ENCODE assay signal across 9 mouse cellular contexts in the genomic region with DNA sequence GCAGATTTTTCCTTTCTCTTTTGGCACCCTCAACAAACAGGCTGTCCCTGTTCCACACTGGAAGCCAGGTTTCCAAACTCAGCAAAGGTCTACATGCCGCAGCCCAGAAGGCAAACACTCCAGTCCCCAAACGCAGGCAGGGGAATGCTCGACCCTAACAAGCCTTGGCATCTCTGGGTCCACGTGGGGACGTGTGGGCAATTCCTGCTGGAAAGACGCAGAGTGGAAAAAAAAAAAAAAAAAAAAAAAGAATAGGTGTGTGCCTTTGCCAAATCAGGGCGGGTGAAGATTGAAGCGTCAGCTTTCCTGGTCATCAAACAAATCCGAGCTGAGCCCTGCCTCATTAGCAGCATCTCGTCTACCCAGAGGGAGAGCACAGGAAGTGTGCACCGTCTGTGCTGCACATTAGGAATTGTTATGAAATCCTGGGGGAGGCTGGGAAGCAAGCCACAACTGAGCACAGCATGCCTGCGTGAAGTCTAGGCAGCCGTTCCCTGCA.
A peak's percentile ranks its signal among the peaks of the same experiment; 100 is the strongest.
DNase-seq lines count a peak whose midpoint lies in the region; ATAC-seq and TF ChIP-seq lines count a peak whose summit lies in the region.
"Had no signal": no experiment of that assay in that cellular context is flagged by ENCODE, and none has a peak within 500 bp of the region (broad histone marks: within the 10 kb centered on the region; RNA-seq: fewer than 3 reads in every experiment).

No protein-coding gene starts in this region.

- no peak for TF ChIP-seq CTCF in forebrain, postnatal 0 days (IDR thresholded peaks at IDR 0.05; ENCODE audit: low read depth)

- no peaks in the 10 kb centered on the region for H3K36me3 ChIP-seq in forebrain, postnatal 0 days (ENCODE audit: insufficient read depth)
- H3K36me3 ChIP-seq: heart, embryonic 13.5 days had no signal

- ATAC-seq in forebrain, postnatal 0 days: peak; percentile 76
- no peak for ATAC-seq in megakaryocyte progenitor cell, adult 5-6 weeks (replicated peaks; ENCODE audit: poor library complexity)

- 32% methylated on average over 13 of the region's 13 CpGs for WGBS in forebrain, postnatal 0 days

- no peaks in the 10 kb centered on the region for H3K27me3 ChIP-seq in forebrain, postnatal 0 days (ENCODE audit: insufficient read depth, low read length)
- H3K27me3 ChIP-seq: heart, embryonic 13.5 days had no signal

- DNase-seq in ovary, postnatal 36 days (ENCODE audit: low spot score): peak; percentile 9
- DNase-seq in ovary, adult 18-20 months (ENCODE audit: low spot score): no peak
- peak; percentile 55 for DNase-seq in forebrain, postnatal 0 days
- peak; percentile 59 to 74 for DNase-seq in layer of hippocampus, postnatal 10 days (ENCODE audit: low spot score in 2 of 2)
- peak; percentile 33 for DNase-seq in lung, postnatal 14 days
- no peak for DNase-seq in thymus, postnatal 0 days (ENCODE audit: low spot score)
- DNase-seq in kidney, postnatal 14 days: no peak

- H3K9ac ChIP-seq in forebrain, postnatal 0 days: no peak overlapping the region
- H3K9ac ChIP-seq: heart, embryonic 13.5 days had no signal

- H3K4me1 ChIP-seq in forebrain, postnatal 0 days (ENCODE audit: insufficient read depth): 0 out of 2 replicates have a peak, but pooled peaks cover 7% of the 10 kb centered on the region
- H3K4me1 ChIP-seq: heart, embryonic 13.5 days had no signal

- H3K9me3 ChIP-seq in forebrain, postnatal 0 days (ENCODE audit: low read length): no peaks in the 10 kb centered on the region
- H3K9me3 ChIP-seq: heart, embryonic 13.5 days had no signal

- H3K27ac ChIP-seq in forebrain, postnatal 0 days (ENCODE audit: low read depth, low read length): 0 out of 2 replicates have a peak overlapping the region, but pooled peaks have one; percentile 4
- H3K27ac ChIP-seq: heart, embryonic 13.5 days had no signal

- H3K4me2 ChIP-seq in forebrain, postnatal 0 days (ENCODE audit: low read depth): peak overlapping the region; percentile 8; the same call in 1 of the 2 replicates
- H3K4me2 ChIP-seq: heart, embryonic 13.5 days had no signal

- no peak overlapping the region for H3K4me3 ChIP-seq in forebrain, postnatal 0 days (ENCODE audit: low read depth, low read length)
- H3K4me3 ChIP-seq: heart, embryonic 13.5 days had no signal

Comparison
In these comparisons a context has a peak if more than half of its experiments do, and no peak if none do; other contexts are left out.
1. DNase-seq: peak in ovary, postnatal 36 days (single experiment), forebrain, postnatal 0 days (single experiment), layer of hippocampus, postnatal 10 days (2 of 2) and lung, postnatal 14 days (single experiment); none in ovary, adult 18-20 months (single experiment), thymus, postnatal 0 days (single experiment) and kidney, postnatal 14 days (single experiment).